Mouse (Mus musculus): ENCODE results near the gene Pglyrp1.
"Not testable (repeated sequence)": the region's sequence is repeated elsewhere in the genome, so short reads cannot be mapped to it uniquely, and the experiment has no call there.

Pglyrp1 gene

GRCm38 (mm10) chr7:18871031-18871430 is at the start of gene Pglyrp1:
Gene Pglyrp1 (plus strand): TSS chr7:18871331.
- not testable (repeated sequence) for DNase-seq (ENCODE audit: low spot score)

GRCm38 (mm10) chr7:18821507-18821906 is 49.6 kb upstream of the Pglyrp1 start, which contains the start of gene Psg17:
Gene Psg17 (minus strand): TSS chr7:18821607.
- no peak for DNase-seq (ENCODE audit: low spot score)

DNA sequence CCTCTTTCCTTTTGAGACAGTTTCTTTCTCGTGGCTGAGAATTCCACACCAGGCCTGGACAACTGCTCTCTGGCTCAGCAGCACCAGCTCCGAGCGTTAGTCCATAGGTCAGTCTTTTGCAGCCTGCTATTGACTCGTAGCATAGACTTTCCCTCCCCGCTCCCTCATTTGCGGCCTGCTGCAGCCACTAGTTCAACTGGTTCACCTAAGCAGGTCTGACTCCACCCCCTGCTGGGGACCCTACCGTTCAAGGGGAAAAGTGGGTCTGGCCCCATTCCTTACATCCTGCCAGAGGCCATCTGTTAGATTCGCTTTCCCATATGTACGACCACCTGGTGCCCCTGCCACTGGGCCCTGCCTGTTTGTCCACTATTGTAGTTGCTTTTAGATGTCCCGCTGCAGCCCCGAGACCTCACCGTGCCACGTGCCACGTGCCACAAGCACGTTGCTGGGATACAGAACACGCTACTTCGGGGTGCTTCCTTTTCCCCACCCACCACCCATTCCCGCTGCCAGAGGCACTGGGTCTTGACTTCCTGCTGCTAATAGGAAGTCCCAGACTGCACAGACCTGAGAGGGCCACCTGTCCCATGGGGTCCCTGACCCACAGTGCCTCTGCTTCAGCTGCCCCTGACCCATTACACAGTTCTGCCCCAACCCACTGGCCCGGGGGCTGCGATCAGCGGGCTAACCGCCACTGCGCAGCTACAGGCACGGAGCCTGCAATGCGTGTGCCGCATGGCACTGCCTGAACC is 43.2 kb upstream of the Pglyrp1 start:
- no peak for DNase-seq (ENCODE audit: low spot score)

- no peak for DNase-seq (ENCODE audit: low spot score)
Observed at GRCm38 (mm10) chr7:18828592-18828991, 42.5 kb upstream of the Pglyrp1 start.

DNA sequence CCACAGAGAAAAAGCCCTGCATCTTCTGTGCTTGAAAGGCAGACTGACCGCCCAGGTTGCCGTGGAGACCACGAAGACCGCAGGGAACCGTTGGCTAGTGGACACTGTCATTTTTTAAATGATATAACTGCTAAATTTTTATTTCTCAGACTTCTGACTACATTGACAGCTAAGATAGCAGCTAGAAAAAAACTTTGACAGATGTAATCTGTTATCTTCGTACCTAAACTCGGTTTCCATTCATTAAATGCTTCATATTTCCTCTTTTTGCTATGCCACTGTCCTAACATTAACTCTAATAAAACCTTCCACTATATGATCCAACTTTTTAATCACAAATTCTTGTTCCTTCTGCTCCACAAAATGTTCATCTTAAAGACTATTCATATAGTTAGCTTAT is 41.6 kb upstream of the Pglyrp1 start:
- DNase-seq (ENCODE audit: low spot score) = no peak

- DNase-seq (ENCODE audit: low spot score) = no peak
Observed at GRCm38 (mm10) chr7:18832298-18832697, 38.8 kb upstream of the Pglyrp1 start.

DNA sequence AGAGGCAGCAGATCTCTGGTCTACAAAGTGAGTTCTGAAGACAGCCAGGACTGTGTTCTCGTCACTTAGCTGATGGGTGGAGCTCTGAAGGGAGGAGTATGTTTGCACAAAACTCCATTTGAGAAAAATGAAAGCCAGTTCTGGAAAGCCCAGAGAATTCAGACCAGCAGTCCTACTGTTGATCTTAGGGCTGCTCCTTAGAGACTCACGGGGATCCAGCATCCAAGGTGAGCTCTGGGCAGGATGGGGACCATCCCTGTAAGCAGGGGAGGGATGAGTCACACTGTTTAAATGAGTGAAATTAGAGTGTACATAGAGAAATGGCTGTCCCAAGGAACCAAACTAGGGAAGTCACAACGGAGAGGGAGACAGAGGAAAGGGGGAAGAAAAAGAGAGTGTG is 31.3 kb upstream of the Pglyrp1 start, which contains the start of gene Mill2:
Gene Mill2 (plus strand): TSS at position 102 of the 400 bp plus-strand sequence.
- DNase-seq (ENCODE audit: low spot score) = no peak

- DNase-seq (ENCODE audit: low spot score) = peak; percentile 57
Observed at GRCm38 (mm10) chr7:18840386-18841173, 30.6 kb upstream of the Pglyrp1 start.

DNA sequence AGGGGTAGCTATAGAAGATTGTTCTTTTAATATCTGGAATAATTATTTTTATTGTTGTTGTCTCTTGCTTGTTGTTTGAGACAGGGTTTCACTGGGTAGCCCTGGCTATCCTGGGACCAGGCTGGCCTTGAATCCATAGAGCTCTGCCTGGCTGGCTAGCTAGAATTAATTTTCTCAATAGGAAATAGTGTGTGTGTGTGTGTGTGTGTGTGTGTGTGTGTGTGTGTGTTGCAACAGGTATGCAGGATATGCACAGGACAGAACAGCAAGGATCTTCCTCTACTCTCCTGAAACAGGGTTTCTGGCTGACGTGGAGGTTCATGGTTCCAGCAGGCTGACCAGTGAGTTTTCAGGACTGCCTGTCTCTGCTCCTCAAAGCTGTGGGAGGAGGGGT is 30.0 kb upstream of the Pglyrp1 start:
- no peak for DNase-seq (ENCODE audit: low spot score)

DNA sequence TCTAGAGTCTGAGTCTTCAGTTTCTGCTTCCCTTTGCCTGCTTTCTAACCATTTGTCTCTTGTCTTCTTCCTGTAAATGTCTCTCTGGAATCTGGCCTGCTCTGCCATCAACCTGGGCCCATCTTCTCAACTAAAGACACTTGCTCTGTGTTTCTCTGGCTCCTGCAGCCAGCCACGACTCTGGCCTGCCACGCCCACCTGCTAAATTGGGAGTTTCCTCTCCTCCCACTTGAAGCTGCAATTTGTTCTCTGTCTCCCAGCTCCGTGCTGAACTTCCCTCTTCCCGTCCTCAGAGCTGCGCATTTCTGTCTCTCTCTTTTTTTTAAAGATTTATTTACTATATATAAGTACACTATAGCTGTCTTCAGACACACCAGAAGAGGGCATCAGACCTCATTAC is 26.3 kb upstream of the Pglyrp1 start:
- DNase-seq (ENCODE audit: low spot score) = no peak

GRCm38 (mm10) chr7:18848395-18848794 is 22.7 kb upstream of the Pglyrp1 start:
- DNase-seq (ENCODE audit: low spot score) = no peak

DNA sequence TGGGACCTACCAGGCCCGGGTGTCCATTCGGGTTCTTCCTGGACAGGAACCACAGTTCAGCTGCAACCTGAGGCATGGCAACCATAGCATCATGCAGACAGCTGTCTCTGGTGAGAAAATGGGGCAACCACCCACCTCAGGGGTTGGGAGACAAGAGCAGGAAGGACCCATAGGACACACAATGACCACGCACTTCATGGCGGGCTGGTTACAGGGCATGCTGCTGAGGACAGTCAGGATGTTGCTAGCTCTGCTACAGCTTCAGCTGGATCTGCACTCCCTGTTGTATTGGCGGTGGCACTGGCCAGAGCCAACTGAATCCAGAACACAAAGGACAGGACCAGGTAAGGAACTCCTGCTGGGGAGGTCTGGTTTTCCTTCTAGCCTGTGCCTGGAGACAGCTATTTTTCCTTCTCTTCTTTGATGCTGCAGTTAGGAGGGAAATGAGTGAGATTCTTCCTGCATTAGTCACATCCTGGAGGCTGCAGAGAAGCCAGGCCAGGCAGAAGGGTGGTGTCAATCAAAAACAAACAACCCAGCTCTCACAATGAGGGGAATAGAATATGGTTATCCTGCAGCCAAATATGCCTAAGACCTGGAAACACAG is 12.7 kb upstream of the Pglyrp1 start:
- DNase-seq (ENCODE audit: low spot score) = no peak

- DNase-seq (ENCODE audit: low spot score) = no peak
Observed at GRCm38 (mm10) chr7:18862801-18863200, 8.3 kb upstream of the Pglyrp1 start.

DNA sequence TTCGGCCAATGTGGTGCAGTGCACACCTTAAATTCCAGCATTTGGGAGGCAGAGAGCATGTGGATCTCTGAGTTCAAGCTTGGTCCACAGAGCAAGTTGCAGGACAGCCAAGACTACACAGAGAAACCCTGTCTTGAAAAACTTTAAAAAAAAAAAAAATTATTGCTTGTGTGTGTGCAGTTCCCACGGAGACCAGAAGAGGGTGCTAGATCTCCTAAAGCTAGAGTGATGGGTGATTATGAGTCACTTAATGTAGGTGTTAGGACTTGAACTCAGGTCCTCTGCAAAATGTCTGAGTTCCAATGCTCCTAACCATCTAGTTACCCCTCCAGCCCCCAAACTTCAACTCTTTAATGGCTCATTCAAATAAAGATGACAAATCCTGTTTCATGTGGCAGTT is 2.6 kb upstream of the Pglyrp1 start:
- no peak for DNase-seq (ENCODE audit: low spot score)

DNA sequence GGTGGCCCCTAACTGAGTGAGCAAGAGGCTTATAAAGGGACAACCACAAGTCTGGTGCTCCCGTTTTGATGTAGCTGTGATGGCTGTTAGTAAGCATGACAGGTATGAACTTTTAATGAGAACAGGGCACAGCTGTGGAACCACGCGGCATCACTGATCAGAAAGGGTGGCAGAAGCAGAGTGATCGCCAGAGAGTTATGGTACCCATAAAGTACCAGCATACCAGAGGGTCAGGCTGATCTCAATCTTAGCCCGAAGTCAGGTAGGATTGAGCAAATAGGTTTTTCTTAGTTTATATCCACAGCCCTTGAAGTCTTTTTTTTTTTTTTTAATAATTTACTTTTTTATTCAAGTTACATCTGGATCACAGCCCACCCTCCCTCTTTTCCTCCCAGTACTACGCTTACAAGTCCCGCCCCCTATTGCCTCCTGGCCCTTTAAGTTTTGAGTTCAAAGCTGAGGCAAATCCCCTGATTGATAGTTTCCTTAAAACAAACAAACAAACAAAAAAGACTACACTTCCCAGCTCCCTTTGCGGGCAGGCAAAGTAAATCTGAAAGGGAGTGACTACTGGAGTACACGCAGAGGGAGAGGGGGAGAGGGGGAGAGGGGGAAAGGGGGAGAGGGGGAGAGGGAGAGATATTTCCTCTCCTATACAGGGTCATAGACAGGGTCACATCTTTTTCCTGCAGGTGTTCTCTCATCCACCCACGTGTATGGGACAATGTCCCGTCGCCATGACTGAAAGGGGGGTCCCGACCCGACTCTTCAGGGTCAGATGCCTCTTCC is 1.1 kb downstream of the Pglyrp1 start:
- DNase-seq (ENCODE audit: low spot score) = no peak

- DNase-seq (ENCODE audit: low spot score) = no peak
Observed at GRCm38 (mm10) chr7:18872816-18873215, 1.7 kb downstream of the Pglyrp1 start.

DNA sequence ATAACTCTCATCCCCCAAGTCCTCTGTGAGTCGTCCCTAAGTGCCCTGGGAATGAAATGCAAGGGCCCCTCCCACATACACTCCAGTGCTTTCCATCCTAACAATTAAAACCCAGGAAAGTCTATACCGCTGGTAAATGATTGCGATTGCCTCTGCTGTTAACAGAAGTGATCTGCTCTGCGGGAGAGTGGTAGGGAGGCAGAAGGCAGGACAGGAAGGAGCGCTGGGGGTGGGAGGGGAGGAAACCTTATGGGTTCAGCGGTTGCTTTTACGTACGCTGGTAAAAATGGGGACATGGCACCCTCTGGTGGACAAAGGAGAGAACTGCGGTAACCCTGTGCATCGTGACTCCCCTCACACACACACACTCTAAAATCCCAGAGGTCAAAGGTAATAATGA is 2.1 kb downstream of the Pglyrp1 start:
- peak; percentile 47 for DNase-seq (ENCODE audit: low spot score)

- DNase-seq (ENCODE audit: low spot score) = no peak
Observed at GRCm38 (mm10) chr7:18875372-18875771, 4.2 kb downstream of the Pglyrp1 start.

DNA sequence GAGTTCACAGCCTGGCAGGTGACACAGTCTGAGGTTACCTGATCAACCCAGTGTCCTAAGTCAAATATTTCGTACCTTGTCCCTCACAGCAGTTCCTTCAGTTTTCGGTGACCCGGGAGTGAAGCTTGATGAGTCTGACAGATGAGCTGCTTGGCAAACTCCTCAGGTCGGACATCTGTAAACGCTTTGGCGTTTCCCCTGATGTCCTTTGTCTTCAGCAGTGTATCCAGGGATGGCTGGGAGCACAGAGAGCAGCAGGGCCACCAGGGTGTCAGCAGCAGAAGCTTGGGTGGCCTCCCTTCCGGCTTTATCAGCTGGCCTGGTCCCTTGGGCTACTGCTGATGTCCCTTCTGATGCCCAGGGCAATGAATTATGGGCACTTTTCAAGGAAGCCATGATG is 7.6 kb downstream of the Pglyrp1 start:
- DNase-seq (ENCODE audit: low spot score) = no peak

GRCm38 (mm10) chr7:18883991-18884744 is 13.0 kb downstream of the Pglyrp1 start:
- DNase-seq (ENCODE audit: low spot score) = no peak

DNA sequence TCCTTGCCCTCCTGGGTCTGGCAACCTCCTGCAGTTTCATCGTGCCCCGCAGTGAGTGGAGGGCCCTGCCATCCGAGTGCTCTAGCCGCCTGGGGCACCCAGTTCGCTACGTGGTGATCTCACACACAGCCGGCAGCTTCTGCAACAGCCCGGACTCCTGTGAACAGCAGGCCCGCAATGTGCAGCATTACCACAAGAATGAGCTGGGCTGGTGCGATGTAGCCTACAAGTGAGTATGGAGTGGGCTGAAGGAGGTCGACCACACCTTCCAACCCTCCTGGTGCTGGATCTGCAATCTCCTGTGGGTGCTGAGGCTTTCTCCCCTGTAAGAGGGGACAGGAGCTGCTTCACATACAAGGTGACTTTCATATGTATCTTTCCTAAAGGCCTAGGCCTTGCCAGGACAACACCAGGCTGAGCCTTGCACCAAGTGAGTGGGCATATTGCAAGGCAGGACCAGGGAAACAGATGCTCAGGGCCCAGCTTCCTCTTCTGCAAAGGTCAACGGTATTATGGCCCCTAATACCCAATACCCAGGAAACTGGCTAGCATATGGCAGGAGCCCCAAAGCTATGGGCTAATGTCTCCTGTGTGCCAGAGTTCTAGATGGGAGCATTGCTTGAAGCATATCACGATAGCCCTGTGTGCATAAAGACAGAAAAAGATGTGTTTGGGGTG is 13.8 kb downstream of the Pglyrp1 start:
- DNase-seq (ENCODE audit: low spot score) = no peak
